Mouse (Mus musculus) monocyte, adult 5-6 weeks (primary cell): ENCODE results near the gene Spop. TPM values are rescaled to one million over a fixed set of nuclear protein-coding genes. Genes with fewer than 3 reads are reported as not detected.
"Not testable (repeated sequence)": the region's sequence is repeated elsewhere in the genome, so short reads cannot be mapped to it uniquely, and the experiment has no call there.

Experiments used
- ATAC-seq: fragments of 153-309, 156-312 bp; replicated peaks from 2 replicates; pipeline ENCODE4 v1.8.0; 2017; ENCODE audit warnings: mild to moderate bottlenecking; ENCODE audit not compliant: low TSS enrichment, insufficient number of reproducible peaks, severe bottlenecking, poor library complexity, low FRiP score
- total RNA-seq: library from RNA; stranded (forward); fragments of 200-1000, 200-491, 200-594 nt; gene quantifications from 3 replicates; pipeline ENCODE4 v1.2.3, GENCODE M21; 2017

Gene Spop
- total RNA-seq, 1 experiment from 2014 or later = 98.9 TPM

DNA sequence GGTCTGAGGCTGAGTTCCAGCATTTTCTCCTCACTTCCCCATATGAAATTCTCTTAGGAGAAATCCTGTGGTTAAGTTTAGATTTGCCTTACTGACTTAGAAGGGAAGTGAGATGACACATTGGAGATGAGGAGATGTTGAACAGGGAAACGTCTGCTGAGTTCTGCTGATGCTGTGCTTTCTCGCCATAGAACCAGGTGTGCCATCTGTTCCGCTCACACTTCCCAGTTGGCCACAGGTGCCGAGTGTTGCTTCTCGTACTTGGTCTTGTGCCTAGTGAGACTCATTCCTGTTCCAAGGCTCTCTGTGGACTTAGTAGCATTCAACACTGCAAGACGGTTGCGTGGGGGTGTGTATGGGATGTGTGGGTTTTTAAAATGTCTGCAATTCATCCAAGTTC is 62.4 kb downstream of the Spop start:
- ATAC-seq = no peak

DNA sequence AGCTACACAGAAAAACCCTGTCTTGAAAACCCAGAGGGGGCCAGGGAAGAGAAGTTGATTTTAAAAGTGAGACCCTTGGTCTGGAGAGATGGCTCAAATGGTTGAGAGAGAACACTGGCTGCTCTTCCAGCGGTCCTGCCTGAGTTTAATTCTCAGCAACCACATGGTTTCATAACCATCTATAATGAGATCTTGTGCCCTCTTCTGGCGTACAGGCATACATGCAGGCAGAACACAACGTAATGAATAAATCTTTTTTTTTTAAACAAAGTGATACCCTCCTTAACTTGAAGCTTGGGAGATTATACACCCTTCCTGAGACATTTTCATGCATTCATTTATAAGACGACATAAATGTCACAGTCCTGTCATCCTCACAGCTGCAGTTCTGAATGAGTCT is 65.6 kb downstream of the Spop start:
- no peak for ATAC-seq

DNA sequence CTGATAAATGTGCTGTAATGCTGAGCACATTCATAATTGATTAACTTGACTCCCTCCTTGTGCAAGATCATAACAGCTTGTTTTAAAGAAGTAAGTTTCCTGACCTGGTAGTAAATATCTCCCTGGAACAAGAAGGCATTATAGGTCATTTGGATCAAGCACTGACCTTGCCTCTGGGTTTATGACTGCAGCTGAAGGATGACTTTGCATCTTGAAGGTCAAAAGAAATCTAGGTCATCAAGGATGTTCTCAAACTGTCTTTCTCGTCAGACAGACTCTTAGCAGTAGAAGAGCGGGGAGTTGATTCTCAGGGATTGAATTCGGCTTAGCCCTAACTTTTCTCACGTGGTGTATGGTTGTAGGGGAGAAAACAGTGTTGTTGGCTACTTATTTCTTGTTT is 66.8 kb downstream of the Spop start:
- no peak for ATAC-seq

DNA sequence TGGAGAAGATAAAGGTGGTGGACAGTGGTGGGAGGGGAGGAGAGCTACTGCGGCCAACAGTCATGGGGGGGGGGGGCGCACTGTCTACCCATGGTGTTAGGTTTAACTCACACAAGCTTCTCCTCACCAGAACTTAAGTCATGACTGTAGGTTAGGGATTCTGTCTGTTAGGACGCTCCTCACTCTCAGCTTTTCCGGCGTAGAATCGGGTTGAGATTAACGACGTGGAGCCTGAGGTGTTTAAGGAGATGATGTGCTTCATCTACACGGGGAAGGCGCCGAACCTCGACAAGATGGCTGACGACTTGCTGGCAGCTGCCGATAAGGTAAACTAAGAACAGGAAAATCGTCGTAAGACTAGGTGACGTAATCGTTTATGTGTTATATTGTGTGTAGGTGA is 71.8 kb downstream of the Spop start:
- ATAC-seq = no peak

DNA sequence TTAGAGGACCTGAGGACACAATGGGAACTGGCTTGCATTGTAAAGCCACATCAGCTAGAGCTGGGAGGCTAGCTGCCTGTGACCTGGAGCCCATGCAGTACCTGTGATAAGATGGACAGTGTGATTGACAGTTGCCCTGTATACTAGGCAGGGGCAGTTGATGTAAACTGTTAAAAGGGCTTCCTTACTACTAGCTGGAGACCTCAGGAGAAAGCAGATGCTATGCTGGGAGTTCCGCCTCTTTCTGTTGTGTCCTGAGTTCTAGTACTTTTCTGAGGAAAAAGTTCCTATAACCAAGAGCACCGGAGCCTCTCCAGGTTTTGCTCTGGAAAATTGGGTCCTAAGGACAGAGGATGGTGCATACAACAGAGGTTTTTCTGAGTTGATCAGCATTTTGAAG is 73.4 kb downstream of the Spop start:
- ATAC-seq = no peak

DNA sequence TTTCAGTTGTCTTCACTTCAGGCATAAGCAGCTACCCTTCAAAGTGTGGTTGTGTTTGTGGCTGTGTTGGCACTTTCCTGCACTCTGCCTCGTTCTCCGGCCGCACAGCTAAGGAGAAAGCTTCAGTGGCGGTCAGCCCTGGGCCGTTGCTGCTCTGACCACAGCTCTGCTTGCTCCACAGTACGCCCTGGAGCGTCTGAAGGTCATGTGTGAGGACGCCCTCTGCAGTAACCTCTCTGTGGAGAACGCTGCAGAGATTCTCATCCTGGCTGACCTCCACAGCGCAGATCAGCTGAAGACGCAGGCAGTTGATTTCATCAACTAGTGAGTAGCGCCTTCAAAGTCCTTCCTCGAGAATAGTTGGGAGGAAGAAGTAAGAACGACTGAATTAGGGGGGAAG is 76.2 kb downstream of the Spop start:
- ATAC-seq = no peak

DNA sequence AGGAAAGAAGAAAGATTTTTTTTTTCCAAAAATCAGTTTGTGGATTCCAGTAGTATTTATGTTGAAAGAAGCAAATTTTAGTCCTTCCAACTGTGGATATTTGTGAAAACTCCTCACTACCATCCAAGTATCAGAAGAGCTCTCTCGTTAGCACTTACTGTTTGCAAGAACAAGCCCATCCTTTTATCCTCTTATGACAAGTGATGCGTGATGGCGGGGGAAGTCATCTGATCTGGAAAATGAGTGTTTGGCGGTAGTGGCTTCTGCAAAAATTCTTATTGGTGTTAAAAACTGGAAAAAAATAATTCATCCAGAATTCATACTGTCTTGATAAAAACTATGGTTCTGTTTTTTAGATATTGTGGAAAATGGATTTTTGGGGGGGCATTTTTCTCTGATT is 78.4 kb downstream of the Spop start:
- ATAC-seq = no peak

DNA sequence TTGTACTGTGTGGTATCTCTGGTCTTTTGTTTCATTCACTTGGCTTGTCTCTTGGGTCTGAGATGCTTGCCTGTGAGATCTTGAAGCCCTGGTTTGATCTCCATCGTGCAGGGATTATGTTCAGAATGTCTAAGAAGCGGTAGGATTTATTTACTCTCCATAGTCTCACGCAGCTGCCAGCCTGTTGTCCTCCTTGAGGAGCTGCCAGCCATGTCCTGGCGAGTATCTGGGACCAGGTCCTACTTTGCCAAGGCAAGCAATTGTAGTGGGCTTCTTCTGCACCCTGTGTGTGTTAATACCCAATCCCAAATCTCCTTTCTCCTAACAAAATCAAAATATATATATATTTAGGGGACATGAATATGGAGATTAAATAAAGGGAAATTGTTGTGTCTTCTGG is 79.1 kb downstream of the Spop start:
- no peak for ATAC-seq

DNA sequence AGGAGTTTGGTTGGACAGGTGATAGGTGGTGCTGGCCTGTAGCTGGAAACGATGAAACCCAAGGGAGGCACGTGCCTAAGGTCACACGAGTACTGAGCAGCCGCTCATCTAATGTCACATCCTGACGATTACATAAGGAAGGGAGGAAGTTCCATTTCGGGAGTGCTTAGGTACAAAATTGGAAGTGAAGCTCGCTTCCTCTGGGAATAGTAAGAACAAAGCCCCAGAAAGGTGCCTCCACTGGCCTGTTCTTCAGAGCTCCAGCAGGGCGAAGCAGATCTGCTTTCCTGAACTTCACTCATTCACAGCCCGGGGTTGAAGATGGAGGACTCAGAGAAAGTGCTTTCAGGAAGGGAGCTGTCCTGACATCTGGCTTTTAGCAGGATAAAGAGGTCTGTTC is 80.1 kb downstream of the Spop start:
- no peak for ATAC-seq

DNA sequence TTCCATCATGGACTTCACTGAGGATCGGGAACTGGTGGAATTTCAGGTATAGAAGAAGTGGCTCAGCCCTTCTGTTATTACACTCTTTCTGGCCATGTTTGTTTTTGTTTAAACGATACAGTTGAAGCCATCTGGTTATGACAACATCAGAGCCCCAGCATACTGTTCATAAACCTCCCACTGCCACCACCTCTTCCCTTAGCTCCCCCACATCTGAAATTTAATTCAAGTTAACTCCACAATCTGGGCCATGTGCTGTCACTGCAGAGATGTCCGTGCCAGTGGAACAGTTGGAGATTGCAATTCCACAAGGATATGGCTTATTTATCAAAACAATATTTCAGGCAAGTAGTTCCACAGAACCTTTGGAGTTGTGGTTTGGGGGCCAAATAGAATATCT is 80.5 kb downstream of the Spop start:
- ATAC-seq = no peak

DNA sequence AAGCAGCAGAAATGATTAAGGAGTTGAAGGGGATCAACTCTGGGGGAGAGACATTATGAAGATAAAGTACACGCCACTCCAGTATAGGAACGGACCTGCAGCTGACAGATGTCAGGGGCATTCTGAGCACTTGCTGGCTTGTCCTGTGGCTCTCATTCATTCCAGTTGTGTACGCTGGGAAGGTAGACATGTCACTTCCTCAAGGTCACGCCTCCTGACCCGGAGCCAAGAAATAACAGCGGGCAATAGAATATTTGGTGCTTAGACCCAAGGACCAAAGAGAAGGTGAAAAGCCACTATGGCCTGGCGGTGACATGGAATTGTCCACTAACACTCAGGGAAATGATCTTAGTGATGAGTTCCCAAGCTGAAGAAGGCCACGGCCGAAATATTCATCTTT is 82.0 kb downstream of the Spop start:
- ATAC-seq = no peak

DNA sequence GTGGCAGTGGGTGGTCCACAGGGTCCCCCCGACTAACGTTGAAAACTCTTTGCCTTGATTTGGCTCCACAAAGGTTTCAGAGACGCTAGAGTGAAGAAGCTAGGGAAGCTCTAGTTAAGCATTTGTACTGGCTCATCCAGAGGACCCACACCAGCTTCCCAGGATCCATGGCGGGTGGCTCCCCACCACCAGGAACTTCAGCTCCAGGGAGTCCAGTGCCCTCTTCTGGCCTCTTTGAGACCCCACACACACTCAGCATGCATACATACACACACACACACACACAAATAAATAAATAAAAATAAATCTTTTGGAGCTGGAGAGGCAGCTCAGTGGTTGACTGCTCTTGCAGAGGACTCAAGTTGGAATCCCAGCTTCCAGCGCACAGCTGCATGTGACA is 84.0 kb downstream of the Spop start:
- no peak for ATAC-seq

DNA sequence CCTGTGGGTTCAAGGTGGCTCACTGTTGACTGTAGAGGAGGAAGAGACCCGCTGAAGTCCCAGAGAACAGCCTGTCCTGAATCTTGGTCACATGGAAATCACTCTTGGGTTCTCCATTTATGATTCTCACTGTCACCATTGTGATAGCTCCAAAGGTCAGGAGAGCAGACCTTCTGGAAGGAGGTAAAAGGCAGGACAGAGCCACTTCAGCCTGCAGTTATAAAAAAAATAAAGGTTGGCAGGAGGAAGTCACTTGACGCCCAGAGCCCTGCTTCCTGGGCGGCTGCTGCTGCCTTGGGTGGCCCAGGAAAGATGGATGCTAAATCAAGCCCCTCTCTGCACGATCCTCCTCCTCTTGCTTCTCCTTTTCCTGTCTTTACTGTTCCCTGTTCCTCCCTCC is 86.5 kb downstream of the Spop start:
- ATAC-seq = no peak

DNA sequence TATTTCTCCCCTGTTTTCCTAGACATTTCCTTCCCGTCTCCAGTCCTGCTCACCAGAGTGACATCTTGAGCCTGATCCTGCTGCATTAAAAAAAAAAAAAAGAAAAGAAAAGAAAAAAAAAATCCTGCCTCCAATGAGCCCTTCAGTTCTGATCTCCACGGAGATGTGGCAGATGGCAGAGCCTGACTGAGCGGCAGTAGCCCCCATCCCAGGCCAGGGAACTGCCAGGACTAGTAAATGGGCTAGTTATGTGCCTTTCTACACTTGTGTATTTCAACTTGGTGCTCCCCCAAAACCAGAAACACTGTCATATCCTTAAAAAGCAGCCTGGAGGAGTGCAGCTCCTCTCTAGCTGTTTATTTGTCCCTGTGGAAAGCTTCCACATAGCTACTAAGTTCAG is 87.0 kb downstream of the Spop start:
- ATAC-seq = no peak

DNA sequence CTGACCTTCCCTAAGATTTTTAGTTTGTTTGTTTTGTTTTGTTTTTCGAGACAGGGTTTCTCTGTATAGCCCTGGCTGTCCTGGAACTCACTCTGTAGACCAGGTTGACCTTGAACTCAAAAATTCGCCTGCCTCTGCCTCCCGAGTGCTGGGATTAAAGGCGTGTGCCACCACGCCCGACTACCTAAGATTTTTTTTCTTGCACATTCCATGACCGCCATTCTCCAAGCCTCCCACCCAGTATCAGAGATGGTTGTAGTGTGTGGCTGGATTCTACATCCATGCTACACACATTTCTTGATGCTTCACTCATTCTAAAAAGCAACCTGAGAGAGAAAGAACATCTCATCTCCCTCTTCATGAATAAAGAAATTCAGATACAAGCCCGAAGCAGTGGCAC is 87.9 kb downstream of the Spop start:
- ATAC-seq = not testable (repeated sequence)

DNA sequence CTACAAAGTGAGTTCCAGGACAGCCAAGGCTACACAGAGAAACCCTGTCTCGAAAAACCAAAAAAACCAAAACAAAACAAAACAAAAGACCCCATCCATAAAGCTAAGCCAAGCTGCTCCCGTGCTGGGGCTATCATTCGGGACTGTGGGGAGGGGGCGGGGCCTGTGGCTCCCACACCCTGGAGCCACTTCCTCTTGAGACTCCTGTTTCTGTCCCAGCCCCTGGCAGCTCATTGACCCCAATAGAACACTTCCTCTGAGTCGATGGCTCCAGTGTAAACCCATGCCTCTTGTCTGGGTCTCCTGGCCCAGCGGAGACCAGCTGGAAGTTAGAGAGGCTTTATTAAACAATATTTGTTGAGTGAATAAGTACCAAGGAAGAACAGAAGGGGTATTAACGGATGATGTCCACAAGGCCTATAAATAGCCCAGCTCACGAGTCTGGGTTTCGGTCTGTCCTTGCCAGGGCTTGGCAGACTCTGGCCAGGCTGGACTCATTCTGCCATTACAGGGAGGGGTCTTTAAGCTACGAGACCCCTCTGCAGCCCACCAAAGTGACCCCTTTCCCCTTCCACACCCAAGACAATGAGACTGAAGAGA is 89.8 kb downstream of the Spop start:
- no peak for ATAC-seq

DNA sequence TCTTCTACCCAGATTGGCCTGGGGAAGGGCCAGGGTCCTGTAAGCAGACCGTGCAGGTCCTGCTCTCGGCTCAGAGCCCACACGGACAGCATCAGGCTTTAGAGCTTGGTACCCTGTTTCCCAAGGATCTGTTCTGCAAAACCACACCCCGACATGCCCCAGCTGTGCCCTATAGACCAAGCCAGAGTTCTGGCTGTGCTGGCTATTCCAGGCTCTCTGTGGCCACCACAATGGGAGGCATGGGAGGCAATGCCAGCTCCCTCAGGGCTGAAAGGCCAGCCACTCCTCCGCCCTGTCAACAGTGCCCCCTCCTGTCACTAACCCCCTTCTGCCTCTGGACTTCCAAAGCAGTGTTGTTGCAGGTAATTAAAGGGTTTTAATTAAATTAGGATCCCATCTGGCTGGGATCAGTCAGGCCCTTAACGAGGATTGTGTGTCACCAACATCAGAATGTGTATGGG is 90.4 kb downstream of the Spop start:
- ATAC-seq = no peak

DNA sequence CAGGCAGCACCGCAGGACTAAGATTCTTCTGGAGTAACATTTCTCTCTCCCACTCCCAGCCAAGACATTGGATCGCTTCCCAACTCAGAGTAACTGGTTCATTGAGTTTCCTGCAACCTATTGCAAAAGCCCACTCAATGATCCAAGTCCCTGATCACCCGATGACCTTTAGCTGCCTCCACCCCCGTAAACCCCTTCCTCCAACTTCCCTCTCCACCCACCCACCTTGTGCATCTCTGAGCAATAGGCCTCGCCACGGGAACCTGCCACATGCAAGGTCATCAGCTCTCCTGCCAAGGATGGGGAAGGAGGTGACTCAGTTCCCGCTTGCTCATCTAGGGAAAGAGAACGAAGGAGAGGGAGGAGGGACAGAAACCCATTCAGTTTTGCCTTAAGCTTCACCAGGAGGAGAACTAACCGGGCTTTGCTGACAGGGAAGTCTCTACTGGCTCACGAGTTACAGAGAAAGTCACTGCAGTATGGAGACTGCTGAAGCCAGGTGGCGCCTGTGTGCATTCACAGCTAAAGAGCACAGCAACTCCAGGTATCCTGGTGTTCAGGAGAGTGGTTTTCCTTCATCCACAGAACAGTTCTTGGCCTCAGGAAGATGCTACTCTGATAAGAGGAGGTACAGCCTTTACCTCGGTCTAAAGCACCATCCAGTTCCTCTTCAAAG is 93.3 kb downstream of the Spop start:
- ATAC-seq = no peak

DNA sequence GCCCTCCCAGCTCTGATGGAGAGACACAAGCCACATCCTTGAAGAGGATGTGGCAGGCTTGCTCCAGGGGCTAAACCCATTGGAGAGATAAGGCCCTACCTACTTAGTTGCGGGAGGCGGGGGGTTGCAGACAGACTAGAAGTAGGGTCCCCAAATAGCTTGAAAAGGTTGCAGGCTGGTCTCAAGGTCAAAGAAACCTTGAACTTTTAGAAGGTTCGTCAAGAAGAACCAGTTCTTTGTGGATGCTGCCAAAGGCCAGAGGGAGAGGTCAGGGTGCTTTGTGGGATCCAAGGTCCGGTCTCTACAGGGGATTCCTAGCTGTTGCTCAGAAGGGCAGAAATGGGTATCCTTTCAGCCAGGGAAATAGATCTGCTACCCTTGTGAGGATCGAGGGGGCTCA is 93.9 kb downstream of the Spop start:
- ATAC-seq = no peak

DNA sequence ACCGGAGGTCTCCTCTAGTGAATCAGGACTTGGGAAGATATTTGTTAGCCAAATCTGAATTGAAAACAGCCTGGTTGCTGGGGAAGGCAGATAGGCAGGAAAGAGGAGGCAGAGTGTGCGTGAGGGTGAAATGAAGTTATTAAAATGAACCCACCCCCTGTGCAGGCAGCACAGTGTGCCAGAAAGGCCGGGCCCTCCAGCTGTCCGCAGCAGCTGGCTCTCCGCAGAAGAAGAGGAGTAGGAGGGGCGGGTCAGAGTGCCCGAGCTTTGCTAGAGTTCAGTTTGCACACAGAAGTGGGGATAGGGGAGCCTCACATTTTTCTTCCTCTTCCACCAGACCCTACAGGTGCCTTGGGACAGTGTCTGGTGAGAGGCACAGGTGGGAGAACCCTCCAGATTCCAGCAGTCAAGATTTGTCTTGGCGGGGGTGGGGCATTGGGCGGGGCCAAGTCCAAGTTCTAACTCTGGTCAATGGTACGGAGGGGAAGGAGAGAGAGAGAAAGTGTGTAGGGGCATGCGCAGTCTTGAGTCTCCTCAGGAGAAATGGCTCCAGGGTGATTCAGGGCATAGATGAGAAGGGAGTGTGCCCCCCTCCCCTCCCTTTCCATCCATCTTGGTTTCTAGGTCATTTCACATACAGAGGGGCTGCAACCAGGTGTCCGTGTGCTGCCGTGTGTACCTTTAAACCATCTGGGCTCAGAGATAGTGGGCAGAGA is 94.5 kb downstream of the Spop start:
- ATAC-seq = no peak
